Mouse (Mus musculus) CH12.LX (cell line): ENCODE data around the gene Kiz. TPM values are rescaled to one million over a fixed set of nuclear protein-coding genes. Genes with fewer than 3 reads are reported as not detected.
A peak's percentile ranks its signal among the peaks of the same experiment; 100 is the strongest.

ENCODE experiments used
- DNase-seq: peaks from one replicate; pipeline ENCODE4 v3.0.0-alpha.2; 2013; ENCODE audit errors: extremely low read depth
- H3K27ac ChIP-seq: 2 replicates; pipeline ENCODE4 v1.5.1; 2012; ENCODE audit warnings: low read depth, mild to moderate bottlenecking, control low read depth, moderate library complexity; ENCODE audit not compliant: insufficient read depth
- H3K27me3 ChIP-seq: replicated peaks from 2 replicates; pipeline ENCODE3; 2012; ENCODE audit warnings: inconsistent platforms
- H3K36me3 ChIP-seq, 2 experiments: replicated peaks in 1 of 2; 2 replicates each; pipeline versions ENCODE3 to v1.6.1; 2012; ENCODE audit warnings: inconsistent platforms in 1 of 2, low read length in 1 of 2, mild to moderate bottlenecking in 1 of 2, mixed read lengths in 1 of 2, moderate library complexity in 1 of 2; ENCODE audit not compliant: control insufficient read depth in 1 of 2, insufficient read depth in 1 of 2
- H3K4me1 ChIP-seq, 2 experiments: 2 replicates each; pipeline ENCODE4 v1.6.1; 2012; ENCODE audit warnings: inconsistent platforms in 1 of 2, moderate library complexity in 1 of 2; ENCODE audit not compliant: insufficient read depth in 2 of 2, control insufficient read depth in 1 of 2
- H3K4me2 ChIP-seq: 2 replicates; pipeline ENCODE4 v1.6.1; 2012; ENCODE audit warnings: low read depth, mild to moderate bottlenecking, control low read depth; ENCODE audit not compliant: poor library complexity, insufficient read depth, severe bottlenecking
- H3K4me3 ChIP-seq, 3 experiments: fragments of 150-350 bp in 1 of 3; sonication (generic) in 1 of 3; replicated peaks in 1 of 3; 2 replicates each; pipeline versions ENCODE3 to v1.5.1; 2011 to 2012; ENCODE audit warnings: low read depth in 2 of 3, low read length in 2 of 3, mild to moderate bottlenecking in 2 of 3, moderate library complexity in 2 of 3, control low read depth in 1 of 3, improper control_type of control experiment in 1 of 3, inconsistent platforms in 1 of 3, mixed read lengths in 1 of 3; ENCODE audit not compliant: poor library complexity in 1 of 3
- H3K79me2 ChIP-seq: replicated peaks from 2 replicates; pipeline ENCODE4 v1.6.1; 2012; ENCODE audit warnings: mild to moderate bottlenecking, moderate library complexity; ENCODE audit not compliant: control insufficient read depth, poor library complexity, insufficient read depth, severe bottlenecking; ENCODE audit errors: extremely low read depth
- H3K9ac ChIP-seq: 2 replicates; pipeline ENCODE4 v1.6.1; 2012; ENCODE audit warnings: low read depth, mild to moderate bottlenecking, control low read depth, moderate library complexity; ENCODE audit not compliant: insufficient read depth
- H3K9me3 ChIP-seq: replicated peaks from 2 replicates; pipeline ENCODE3; 2012; ENCODE audit warnings: low read length, inconsistent platforms, mixed read lengths
- CHD1 ChIP-seq: IDR thresholded peaks from 2 replicates; pipeline ENCODE4 v1.6.1; 2012; ENCODE audit warnings: low read depth, low read length, improper control_type of control experiment, inconsistent platforms
- CHD2 ChIP-seq: IDR thresholded peaks from 2 replicates; pipeline ENCODE4 v1.6.1; 2011; ENCODE audit warnings: low read length, improper control_type of control experiment
- E2F4 ChIP-seq: IDR thresholded peaks from 2 replicates; pipeline ENCODE4 v1.6.1; 2011; ENCODE audit warnings: low read depth, low read length, improper control_type of control experiment; ENCODE audit not compliant: insufficient replicate concordance
- ELF1 ChIP-seq: IDR thresholded peaks from 2 replicates; pipeline ENCODE4 v1.6.1; 2014; ENCODE audit warnings: low read depth, mild to moderate bottlenecking, inconsistent platforms, low read length, improper control_type of control experiment
- ETS1 ChIP-seq: conservative IDR thresholded peaks from 2 replicates; pipeline ENCODE4 v1.6.1; 2012; ENCODE audit warnings: low read depth, mild to moderate bottlenecking, inconsistent platforms, low read length, improper control_type of control experiment, moderate library complexity
- GABPA ChIP-seq: IDR thresholded peaks from 2 replicates; pipeline ENCODE4 v1.6.1; 2012; ENCODE audit warnings: low read depth, low read length, improper control_type of control experiment, inconsistent platforms; ENCODE audit not compliant: insufficient replicate concordance
- HCFC1 ChIP-seq: IDR thresholded peaks from 2 replicates; pipeline ENCODE4 v1.6.1; 2012; ENCODE audit warnings: low read depth, mild to moderate bottlenecking, inconsistent platforms, low read length, improper control_type of control experiment
- IRF4 ChIP-seq: IDR thresholded peaks from 2 replicates; pipeline ENCODE4 v1.6.1; 2014; ENCODE audit warnings: low read depth, mild to moderate bottlenecking, inconsistent platforms, low read length, improper control_type of control experiment
- JUND ChIP-seq: conservative IDR thresholded peaks from 2 replicates; pipeline ENCODE4 v1.6.1; 2011; ENCODE audit warnings: low read depth, low read length, improper control_type of control experiment
- MAFK ChIP-seq: IDR thresholded peaks from 2 replicates; pipeline ENCODE4 v1.6.1; 2011; ENCODE audit warnings: low read length, improper control_type of control experiment; ENCODE audit not compliant: insufficient replicate concordance
- MAZ ChIP-seq: IDR thresholded peaks from 2 replicates; pipeline ENCODE4 v1.6.1; 2012; ENCODE audit warnings: low read depth, mild to moderate bottlenecking, inconsistent platforms, low read length, improper control_type of control experiment, moderate library complexity
- NELFE ChIP-seq: IDR thresholded peaks from 2 replicates; pipeline ENCODE4 v1.6.1; 2011; ENCODE audit warnings: low read depth, low read length, improper control_type of control experiment
- NRF1 ChIP-seq: IDR thresholded peaks from 2 replicates; pipeline ENCODE4 v1.6.1; 2014; ENCODE audit warnings: low read depth, mild to moderate bottlenecking, inconsistent platforms, low read length, improper control_type of control experiment, moderate library complexity
- PAX5 ChIP-seq: IDR thresholded peaks from 2 replicates; pipeline ENCODE4 v1.6.1; 2012; ENCODE audit warnings: low read length, inconsistent platforms, mixed read lengths
- POLR2AphosphoS2 ChIP-seq: IDR thresholded peaks from 2 replicates; pipeline ENCODE4 v1.6.1; 2011; ENCODE audit warnings: low read depth, low read length, improper control_type of control experiment
- RCOR1 ChIP-seq: conservative IDR thresholded peaks from 2 replicates; pipeline ENCODE4 v1.6.1; 2012; ENCODE audit warnings: low read depth, mild to moderate bottlenecking, inconsistent platforms, low read length, improper control_type of control experiment
- SIN3A ChIP-seq: IDR thresholded peaks from 2 replicates; pipeline ENCODE4 v1.6.1; 2012; ENCODE audit warnings: low read length, improper control_type of control experiment, inconsistent platforms
- TCF12 ChIP-seq: IDR thresholded peaks from 2 replicates; pipeline ENCODE4 v1.6.1; 2014; ENCODE audit warnings: low read depth, mild to moderate bottlenecking, inconsistent platforms, low read length, improper control_type of control experiment
- UBTF ChIP-seq: IDR thresholded peaks from 2 replicates; pipeline ENCODE4 v1.6.1; 2012; ENCODE audit warnings: low read depth, mild to moderate bottlenecking, inconsistent platforms, low read length, improper control_type of control experiment, moderate library complexity
- USF1 ChIP-seq: IDR thresholded peaks from 2 replicates; pipeline ENCODE4 v1.6.1; 2014; ENCODE audit warnings: low read depth, mild to moderate bottlenecking, inconsistent platforms, low read length, improper control_type of control experiment
- ZC3H11A ChIP-seq: IDR thresholded peaks from 2 replicates; pipeline ENCODE4 v1.6.1; 2012; ENCODE audit warnings: low read depth, mild to moderate bottlenecking, inconsistent platforms, low read length, improper control_type of control experiment
- ZNF384 ChIP-seq: IDR thresholded peaks from 2 replicates; pipeline ENCODE4 v1.6.1; 2012; ENCODE audit warnings: low read depth, low read length, improper control_type of control experiment, inconsistent platforms
- dilution Hi-C: fragments of 300-500 bp; cut with MboI; formaldehyde crosslinking; loops from 2 replicates; pipeline ENCODE4 v1.14.3; 2020; ENCODE audit warnings: low sequenced_read_pairs; ENCODE audit not compliant: extremely low pct_unique_long_range_greater_than_20kb, extremely low pct_ligation_motif_present
- in situ Hi-C: fragments of 300-500 bp; cut with MboI; formaldehyde crosslinking; loops from 3 replicates; pipeline ENCODE4 v1.14.3; 2019; ENCODE audit warnings: low sequenced_read_pairs, low pct_ligation_motif_present, low pct_unique_long_range_greater_than_20kb, mixed read lengths
- polyA plus RNA-seq: library from polyadenylated mRNA; unstranded; fragments of >175 nt; gene quantifications from 2 replicates; pipeline ENCODE4 v1.2.1, GENCODE M21; 2012; ENCODE audit warnings: low read depth; ENCODE audit not compliant: insufficient read length
- total RNA-seq, 2 experiments: library from RNA; depleted of rRNA; stranded (reverse); fragments of 300-350 nt in 1 of 2; fragments of >200 nt in 1 of 2; gene quantifications; 2 replicates each; pipeline ENCODE4 v1.2.3; 2012 to 2014

The Kiz gene
- total and polyA plus RNA-seq, 3 experiments = 11.2 to 14.1 (median 13.0) TPM

GRCm38 (mm10) chr2:147011474-147012140, 155.9 kb downstream of the Kiz start:
- peak; percentile 44 for DNase-seq
- in situ Hi-C loops = no loop called here
- H3K36me3 ChIP-seq = peaks cover 3 to 12% of the 10 kb centered on the region in 2 experiments
- peaks cover 9 to 37% of the 10 kb centered on the region in 2 experiments; a peak in 3 of 4 replicates for H3K4me1 ChIP-seq
- dilution Hi-C loops = no loop called here
- no peaks in the 10 kb centered on the region for H3K27me3 ChIP-seq
- peaks cover 3% of the 10 kb centered on the region for H3K9me3 ChIP-seq
- H3K27ac ChIP-seq = no peak overlapping the region
- peak overlapping the region; percentile 87 for H3K4me2 ChIP-seq
- peaks cover 35% of the 10 kb centered on the region for H3K79me2 ChIP-seq
- peak overlapping the region; percentile 88 for H3K9ac ChIP-seq
- TF ChIP-seq UBTF = no peak
- TF ChIP-seq NRF1 = no peak
- no peak for TF ChIP-seq MAFK
- TF ChIP-seq CHD1 = no peak
- TF ChIP-seq, all 38 proteins: peak for 0
- peak overlapping the region; percentile 94 to 97 (median 95) for H3K4me3 ChIP-seq

- H3K9me3 ChIP-seq = peaks cover 5% of the 10 kb centered on the region
- dilution Hi-C loops (no loop called here), in situ Hi-C loops (no loop called here)
- H3K27ac ChIP-seq = peak overlapping the region; percentile 60; the same call in 1 of the 2 replicates
- peak overlapping the region; percentile 88 for H3K9ac ChIP-seq
- no peaks in the 10 kb centered on the region for H3K27me3 ChIP-seq
- H3K36me3 ChIP-seq = peaks cover 4 to 14% of the 10 kb centered on the region in 2 experiments
- peaks cover 40% of the 10 kb centered on the region for H3K79me2 ChIP-seq
- no peak for TF ChIP-seq ELF1
- no peak for TF ChIP-seq IRF4
- TF ChIP-seq CHD2 = no peak
- TF ChIP-seq PAX5 = no peak
- no peak for TF ChIP-seq USF1
- no peak; the same call in 1 of the 2 replicates for TF ChIP-seq MAFK
- no peak for DNase-seq
- H3K4me1 ChIP-seq = peaks cover 9 to 38% of the 10 kb centered on the region in 2 experiments; a peak in 3 of 4 replicates
- peak overlapping the region; percentile 94 to 97 (median 95) for H3K4me3 ChIP-seq
- H3K4me2 ChIP-seq = peak overlapping the region; percentile 87
Observed at GRCm38 (mm10) chr2:147012141-147012622, 156.5 kb downstream of the Kiz start.

- in situ Hi-C loops (no loop called here), dilution Hi-C loops (no loop called here)
- H3K4me3 ChIP-seq = peak within 1 kb of the TSS; percentile 94 to 97 (median 95)
- H3K36me3 ChIP-seq = peaks cover 4 to 16% of the 10 kb centered on the region in 2 experiments
- peak within 1 kb of the TSS; percentile 89 for H3K27ac ChIP-seq
- peak within 1 kb of the TSS; percentile 88 for H3K9ac ChIP-seq
- H3K4me2 ChIP-seq = peak within 1 kb of the TSS; percentile 87
- H3K79me2 ChIP-seq = peaks cover 45% of the 10 kb centered on the region
- peaks cover 9 to 38% of the 10 kb centered on the region in 2 experiments; a peak in 3 of 4 replicates for H3K4me1 ChIP-seq
- peaks cover 5% of the 10 kb centered on the region for H3K9me3 ChIP-seq
- H3K27me3 ChIP-seq = no peaks in the 10 kb centered on the region
- peak; percentile 93 for DNase-seq
- TF ChIP-seq POLR2AphosphoS2 (0 out of 2 replicates have a peak, but pooled peaks have one; percentile 60), ZC3H11A (no peak), HCFC1 (peak; percentile 86), PAX5 (no peak), NELFE (peak; percentile 92), GABPA (no peak), TCF12 (peak; percentile 58), SIN3A (peak; percentile 88), RCOR1 (no peak), ETS1 (peak; percentile 29), ZNF384 (peak; percentile 86), MAFK (0 out of 2 replicates have a peak, but pooled peaks have one; percentile 12), MAZ (no peak), IRF4 (peak; percentile 40; the same call in 1 of the 2 replicates), E2F4 (no peak), JUND (no peak; the same call in 1 of the 2 replicates)
Observed at GRCm38 (mm10) chr2:147012623-147013184, 157.0 kb downstream of the Kiz start, which contains the start of gene Xrn2. Xrn2 (plus strand) TSS chr2:147012996.
